ENCODE assay signal across 23 mouse cellular contexts in genomic region chr9:42318455-42318987, GRCm38 (mm10). TPM values are rescaled to one million over a fixed set of nuclear protein-coding genes. Genes with fewer than 3 reads are reported as not detected.
A peak's percentile ranks its signal among the peaks of the same experiment; 100 is the strongest.
DNase-seq lines count a peak whose midpoint lies in the region; ATAC-seq lines count a peak whose summit lies in the region.
"Had no signal": no experiment of that assay in that cellular context is flagged by ENCODE, and none has a peak within 500 bp of the region (broad histone marks: within the 10 kb centered on the region; RNA-seq: fewer than 3 reads in every experiment).

No protein-coding gene starts in this region.

- H3K36me3 ChIP-seq in forebrain, embryonic 11.5 days (ENCODE audit: control insufficient read depth, insufficient read depth, low read length): no peaks in the 10 kb centered on the region
- no peaks in the 10 kb centered on the region for H3K36me3 ChIP-seq in forebrain, embryonic 12.5 days (replicated peaks)
- no peaks in the 10 kb centered on the region for H3K36me3 ChIP-seq in heart, embryonic 10.5 days
- no peaks in the 10 kb centered on the region for H3K36me3 ChIP-seq in midbrain, embryonic 11.5 days (ENCODE audit: control insufficient read depth, insufficient read depth, low read length)
- H3K36me3 ChIP-seq: forebrain, embryonic 10.5 days; forebrain, embryonic 15.5 days; heart, embryonic 12.5 days; heart, embryonic 15.5 days; hindbrain, embryonic 15.5 days had no signal

- no peaks in the 10 kb centered on the region for H3K27me3 ChIP-seq in forebrain, embryonic 11.5 days (ENCODE audit: control insufficient read depth, insufficient read depth, low read length)
- H3K27me3 ChIP-seq in forebrain, embryonic 12.5 days: no peaks in the 10 kb centered on the region
- H3K27me3 ChIP-seq in heart, embryonic 10.5 days (ENCODE audit: insufficient read depth, poor library complexity, severe bottlenecking): no peaks in the 10 kb centered on the region
- no peaks in the 10 kb centered on the region for H3K27me3 ChIP-seq in midbrain, embryonic 11.5 days (ENCODE audit: control insufficient read depth, insufficient read depth, low read length)
- H3K27me3 ChIP-seq: forebrain, embryonic 15.5 days; heart, embryonic 15.5 days; hindbrain, embryonic 15.5 days had no signal

- H3K4me2 ChIP-seq in forebrain, embryonic 11.5 days (ENCODE audit: low read depth, low read length, severe bottlenecking): no peak overlapping the region
- H3K4me2 ChIP-seq in forebrain, embryonic 12.5 days: no peak overlapping the region
- no peak overlapping the region for H3K4me2 ChIP-seq in midbrain, embryonic 11.5 days
- H3K4me2 ChIP-seq: forebrain, embryonic 15.5 days; heart, embryonic 12.5 days; heart, embryonic 15.5 days; hindbrain, embryonic 15.5 days had no signal

- 86% methylated on average over 9 of the region's 9 CpGs for WGBS in forebrain, embryonic 11.5 days
- WGBS in forebrain, embryonic 12.5 days: 85% methylated on average over 9 of the region's 9 CpGs
- WGBS in heart, embryonic 10.5 days: 79% methylated on average over 9 of the region's 9 CpGs
- 87% methylated on average over 9 of the region's 9 CpGs for WGBS in midbrain, embryonic 11.5 days

- H3K27ac ChIP-seq in forebrain, embryonic 11.5 days (ENCODE audit: low read depth, low read length): no peak overlapping the region
- H3K27ac ChIP-seq in forebrain, embryonic 12.5 days: no peak overlapping the region
- H3K27ac ChIP-seq in heart, embryonic 10.5 days: no peak overlapping the region
- no peak overlapping the region for H3K27ac ChIP-seq in midbrain, embryonic 11.5 days (ENCODE audit: low read depth, low read length)
- H3K27ac ChIP-seq: forebrain, embryonic 10.5 days; forebrain, embryonic 15.5 days; gastrocnemius, adult 2 months; heart, adult 2 months; heart, embryonic 15.5 days; hindbrain, embryonic 15.5 days had no signal

- H3K4me3 ChIP-seq in forebrain, embryonic 11.5 days (ENCODE audit: low read depth, low read length): no peak overlapping the region
- H3K4me3 ChIP-seq in forebrain, embryonic 12.5 days (replicated peaks): no peak overlapping the region
- no peak overlapping the region for H3K4me3 ChIP-seq in heart, embryonic 10.5 days
- no peak overlapping the region for H3K4me3 ChIP-seq in midbrain, embryonic 11.5 days (ENCODE audit: low read depth, low read length)
- H3K4me3 ChIP-seq: forebrain, embryonic 10.5 days; forebrain, embryonic 15.5 days; gastrocnemius, adult 2 months; heart, adult 2 months; heart, embryonic 12.5 days; heart, embryonic 15.5 days; hindbrain, embryonic 15.5 days had no signal

- no peak overlapping the region for H3K9ac ChIP-seq in forebrain, embryonic 11.5 days (ENCODE audit: low read length)
- H3K9ac ChIP-seq in forebrain, embryonic 12.5 days: no peak overlapping the region
- H3K9ac ChIP-seq in midbrain, embryonic 11.5 days (ENCODE audit: low read length): no peak overlapping the region
- H3K9ac ChIP-seq: forebrain, embryonic 15.5 days; heart, embryonic 12.5 days; heart, embryonic 15.5 days; hindbrain, embryonic 15.5 days had no signal

- ATAC-seq in forebrain, embryonic 11.5 days (replicated peaks; ENCODE audit: low FRiP score): no peak
- ATAC-seq in forebrain, embryonic 12.5 days (ENCODE audit: low FRiP score): no peak
- peak; percentile 25; the same call in 1 of the 2 replicates for ATAC-seq in megakaryocyte, adult 5-6 weeks (ENCODE audit: poor library complexity, severe bottlenecking)
- ATAC-seq in midbrain, embryonic 11.5 days (ENCODE audit: low FRiP score): no peak
- ATAC-seq: activated CD4-positive, CD25-positive, alpha-beta regulatory T cell, adult 4 months; forebrain, embryonic 15.5 days; intestine, postnatal 0 days had no signal

- H3K4me1 ChIP-seq in forebrain, embryonic 11.5 days (replicated peaks; ENCODE audit: control insufficient read depth, insufficient read depth, low read length): no peaks in the 10 kb centered on the region
- no peaks in the 10 kb centered on the region for H3K4me1 ChIP-seq in forebrain, embryonic 12.5 days
- H3K4me1 ChIP-seq in heart, embryonic 10.5 days: peaks cover 3% of the 10 kb centered on the region; the same call in 1 of the 2 replicates
- no peaks in the 10 kb centered on the region for H3K4me1 ChIP-seq in midbrain, embryonic 11.5 days (ENCODE audit: control insufficient read depth, insufficient read depth, low read length)
- H3K4me1 ChIP-seq: forebrain, embryonic 10.5 days; forebrain, embryonic 15.5 days; heart, embryonic 12.5 days; hindbrain, embryonic 15.5 days had no signal

- DNase-seq in forebrain, embryonic 11.5 days (ENCODE audit: low spot score): peak; percentile 22
- DNase-seq in heart, embryonic 10.5 days (ENCODE audit: low spot score): peak; percentile 46
- DNase-seq in heart, postnatal 4 days: no peak
- DNase-seq in midbrain, embryonic 11.5 days (ENCODE audit: low spot score, missing footprints): no peak
- DNase-seq: adrenal gland, adult 8-10 months; adrenal gland, postnatal 25 days; cerebellum, adult 18-20 months; cerebellum, adult 9-10 months; cerebellum, postnatal 14 days; gastrocnemius, adult 2 months; gastrocnemius, postnatal 14 days; heart, adult 2 months; heart, postnatal 10 days; heart, postnatal 36 days had no signal

- H3K9me3 ChIP-seq in forebrain, embryonic 11.5 days (ENCODE audit: control insufficient read depth, low read length): no peaks in the 10 kb centered on the region
- no peaks in the 10 kb centered on the region for H3K9me3 ChIP-seq in forebrain, embryonic 12.5 days
- no peaks in the 10 kb centered on the region for H3K9me3 ChIP-seq in heart, embryonic 10.5 days
- no peaks in the 10 kb centered on the region for H3K9me3 ChIP-seq in midbrain, embryonic 11.5 days (ENCODE audit: control insufficient read depth, low read length)
- H3K9me3 ChIP-seq: forebrain, embryonic 15.5 days; heart, embryonic 12.5 days; heart, embryonic 15.5 days; hindbrain, embryonic 15.5 days had no signal

RNA-seq across cellular contexts. Expression of gene Sc5d, which starts 54.5 kb away (rescaled TPM):
- 74.4 and 80.7 TPM in 2 replicates for polyA plus RNA-seq in forebrain, embryonic 11.5 days (2014; fragmentation: Nextera tagmentation; extraction: Ambion mirVana)
- polyA plus RNA-seq in forebrain, embryonic 12.5 days (2016; fragmentation: Nextera tagmentation; extraction: Ambion mirVana): 64.8 and 65.9 TPM in 2 replicates
- polyA plus RNA-seq in heart, embryonic 10.5 days (2016; fragmentation: Nextera tagmentation; extraction: Ambion mirVana): 51.5 and 58.1 TPM in 2 replicates
- 10 to 100 TPM; 20.4 to 21.5 TPM for total RNA-seq in heart, postnatal 4 days (2021)
- total RNA-seq in megakaryocyte, adult 5-6 weeks (2015): 25.7 and 27.8 TPM in 2 replicates
- total RNA-seq in megakaryocyte, adult 5-6 weeks (2017): 41.6 and 58.6 TPM in 2 replicates
- 60.0 and 67.2 TPM in 2 replicates for polyA plus RNA-seq in midbrain, embryonic 11.5 days (2014; fragmentation: Nextera tagmentation; extraction: Ambion mirVana)

Comparison
In these comparisons a context has a peak if more than half of its experiments do, and no peak if none do; other contexts are left out.
1. DNase-seq: peak in forebrain, embryonic 11.5 days (single experiment) and heart, embryonic 10.5 days (single experiment); none in heart, postnatal 4 days (single experiment) and midbrain, embryonic 11.5 days (single experiment).